Mouse (Mus musculus) liver, adult (tissue): ENCODE data around the gene Paxbp1.

Experiments
- GATA4 ChIP-seq: IDR thresholded peaks from 2 replicates; pipeline ENCODE4 v1.6.1; 2014; ENCODE audit warnings: mild to moderate bottlenecking, low read length; ENCODE audit not compliant: insufficient replicate concordance

Gene Paxbp1

GRCm38 (mm10) chr16:91044270-91045182, at the start of gene Paxbp1:
Paxbp1 (minus strand) TSS chr16:91044543.
- TF ChIP-seq GATA4, result peak; percentile 81; the same call in 1 of the 2 replicates

- no peak for TF ChIP-seq GATA4
These were observed 42.4 kb upstream of the Paxbp1 start for GRCm38 (mm10) chr16:91086642-91087306.

GRCm38 (mm10) chr16:91085239-91085825, 41.0 kb upstream of the Paxbp1 start:
- no peak for TF ChIP-seq GATA4

GRCm38 (mm10) chr16:91084307-91085238, 40.2 kb upstream of the Paxbp1 start:
- TF ChIP-seq GATA4, result no peak

- no peak for TF ChIP-seq GATA4
These were observed 38.8 kb upstream of the Paxbp1 start for GRCm38 (mm10) chr16:91083002-91083646.

GRCm38 (mm10) chr16:91081508-91081907, 37.2 kb upstream of the Paxbp1 start:
- TF ChIP-seq GATA4, result no peak

GRCm38 (mm10) chr16:91076180-91076579, 31.8 kb upstream of the Paxbp1 start:
- no peak for TF ChIP-seq GATA4

GRCm38 (mm10) chr16:91073163-91073892, 29.0 kb upstream of the Paxbp1 start:
- TF ChIP-seq GATA4, result no peak

- TF ChIP-seq GATA4, result no peak
These were observed 27.9 kb upstream of the Paxbp1 start for GRCm38 (mm10) chr16:91072256-91072655.

GRCm38 (mm10) chr16:91068969-91069368, 24.6 kb upstream of the Paxbp1 start:
- no peak for TF ChIP-seq GATA4

- TF ChIP-seq GATA4, result no peak
These were observed 22.8 kb upstream of the Paxbp1 start for GRCm38 (mm10) chr16:91067122-91067521.

GRCm38 (mm10) chr16:91064583-91065365, 20.4 kb upstream of the Paxbp1 start:
- no peak for TF ChIP-seq GATA4

GRCm38 (mm10) chr16:91063786-91064185, 19.4 kb upstream of the Paxbp1 start:
- no peak for TF ChIP-seq GATA4
